Mouse (Mus musculus): ENCODE results near the gene Dynlt1f. TPM values are rescaled to one million over a fixed set of nuclear protein-coding genes. Genes with fewer than 3 reads are reported as not detected.
A peak's percentile ranks its signal among the peaks of the same experiment; 100 is the strongest.
"Not testable (repeated sequence)": the region's sequence is repeated elsewhere in the genome, so short reads cannot be mapped to it uniquely, and the experiment has no call there.

The Dynlt1f gene
- polyA plus RNA-seq, 1 experiment from 2014 or later = 76.3 TPM

GRCm38 (mm10) chr17:6686299-6686971 lies 30.7 kb upstream of the Dynlt1f start:
- not testable (repeated sequence) for H3K9ac ChIP-seq; ATAC-seq (ENCODE audit: insufficient read depth); H3K4me2 ChIP-seq; H3K4me1 ChIP-seq (replicated peaks); H3K36me3 ChIP-seq (replicated peaks); H3K27me3 ChIP-seq; H3K9me3 ChIP-seq (replicated peaks); H3K4me3 ChIP-seq (replicated peaks); H3K27ac ChIP-seq (replicated peaks)
- 67% methylated on average over 3 of the region's 4 CpGs for WGBS (ENCODE audit: insufficient replicate concordance)

GRCm38 (mm10) chr17:6685288-6685818 lies 29.7 kb upstream of the Dynlt1f start:
- H3K27ac ChIP-seq (replicated peaks); H3K4me2 ChIP-seq; H3K9ac ChIP-seq; ATAC-seq (ENCODE audit: insufficient read depth); H3K4me3 ChIP-seq (replicated peaks); H3K36me3 ChIP-seq (replicated peaks); H3K27me3 ChIP-seq; H3K4me1 ChIP-seq (replicated peaks); H3K9me3 ChIP-seq (replicated peaks): not testable (repeated sequence)
- 70% methylated on average over 5 of the region's 8 CpGs for WGBS (ENCODE audit: insufficient replicate concordance)

GRCm38 (mm10) chr17:6684464-6685287 lies 29.0 kb upstream of the Dynlt1f start:
- H3K9ac ChIP-seq; H3K27ac ChIP-seq (replicated peaks); H3K9me3 ChIP-seq (replicated peaks); H3K4me2 ChIP-seq; H3K4me3 ChIP-seq (replicated peaks); H3K36me3 ChIP-seq (replicated peaks); H3K4me1 ChIP-seq (replicated peaks); ATAC-seq (ENCODE audit: insufficient read depth); H3K27me3 ChIP-seq: not testable (repeated sequence)
- 0% methylated on average over 1 of the region's 4 CpGs for WGBS (ENCODE audit: insufficient replicate concordance)

- not testable (repeated sequence) for H3K27me3 ChIP-seq; H3K4me3 ChIP-seq (replicated peaks); ATAC-seq (ENCODE audit: insufficient read depth); H3K27ac ChIP-seq (replicated peaks); H3K9ac ChIP-seq; H3K36me3 ChIP-seq (replicated peaks); H3K4me2 ChIP-seq; H3K4me1 ChIP-seq (replicated peaks); H3K9me3 ChIP-seq (replicated peaks)
- 80% methylated on average over 1 of the region's 5 CpGs for WGBS (ENCODE audit: insufficient replicate concordance)
These were observed 28.0 kb upstream of the Dynlt1f start for GRCm38 (mm10) chr17:6683702-6684101.

GRCm38 (mm10) chr17:6681721-6682120 lies 26.0 kb upstream of the Dynlt1f start:
- ATAC-seq (ENCODE audit: insufficient read depth); H3K27me3 ChIP-seq; H3K27ac ChIP-seq (replicated peaks); H3K36me3 ChIP-seq (replicated peaks); H3K4me1 ChIP-seq (replicated peaks); H3K9ac ChIP-seq; H3K9me3 ChIP-seq (replicated peaks); H3K4me3 ChIP-seq (replicated peaks); H3K4me2 ChIP-seq: not testable (repeated sequence)
- WGBS (ENCODE audit: insufficient replicate concordance) = 65% methylated on average over 4 of the region's 4 CpGs

GRCm38 (mm10) chr17:6678063-6678462 lies 22.4 kb upstream of the Dynlt1f start:
- H3K4me3 ChIP-seq (replicated peaks); H3K4me1 ChIP-seq (replicated peaks); H3K27ac ChIP-seq (replicated peaks); H3K36me3 ChIP-seq (replicated peaks); H3K27me3 ChIP-seq; H3K4me2 ChIP-seq; ATAC-seq (ENCODE audit: insufficient read depth); H3K9me3 ChIP-seq (replicated peaks); H3K9ac ChIP-seq: not testable (repeated sequence)
- WGBS (ENCODE audit: insufficient replicate concordance) = 30% methylated on average over 1 of the region's 2 CpGs

- ATAC-seq (ENCODE audit: insufficient read depth); H3K4me3 ChIP-seq (replicated peaks); H3K9me3 ChIP-seq (replicated peaks); H3K27ac ChIP-seq (replicated peaks); H3K27me3 ChIP-seq; H3K4me1 ChIP-seq (replicated peaks); H3K36me3 ChIP-seq (replicated peaks); H3K9ac ChIP-seq; H3K4me2 ChIP-seq: not testable (repeated sequence)
- 48% methylated on average over 5 of the region's 5 CpGs for WGBS (ENCODE audit: insufficient replicate concordance)
These were observed 18.6 kb upstream of the Dynlt1f start for GRCm38 (mm10) chr17:6674297-6674696.

GRCm38 (mm10) chr17:6668522-6668921 lies 12.8 kb upstream of the Dynlt1f start:
- H3K4me1 ChIP-seq (replicated peaks); H3K9ac ChIP-seq; H3K27me3 ChIP-seq; H3K4me3 ChIP-seq (replicated peaks); ATAC-seq (ENCODE audit: insufficient read depth); H3K4me2 ChIP-seq; H3K36me3 ChIP-seq (replicated peaks); H3K9me3 ChIP-seq (replicated peaks); H3K27ac ChIP-seq (replicated peaks): not testable (repeated sequence)
- WGBS (ENCODE audit: insufficient replicate concordance) = no CpG with 5 or more reads among the region's 6 CpGs

GRCm38 (mm10) chr17:6665389-6665788 lies 9.7 kb upstream of the Dynlt1f start:
- WGBS (ENCODE audit: insufficient replicate concordance) = 68% methylated on average over 4 of the region's 5 CpGs
- H3K9me3 ChIP-seq (replicated peaks) = not testable (repeated sequence)

GRCm38 (mm10) chr17:6662840-6663239 lies 7.1 kb upstream of the Dynlt1f start:
- H3K36me3 ChIP-seq (replicated peaks); H3K9me3 ChIP-seq (replicated peaks); H3K4me1 ChIP-seq (replicated peaks); H3K27me3 ChIP-seq; H3K4me2 ChIP-seq; ATAC-seq (ENCODE audit: insufficient read depth); H3K27ac ChIP-seq (replicated peaks); H3K9ac ChIP-seq; H3K4me3 ChIP-seq (replicated peaks): not testable (repeated sequence)
- WGBS (ENCODE audit: insufficient replicate concordance) = 30% methylated on average over 3 of the region's 3 CpGs

More at GRCm38 (mm10) chr17:6665389-6665788, 9.7 kb upstream of the Dynlt1f start:
- H3K4me3 ChIP-seq (replicated peaks); ATAC-seq (ENCODE audit: insufficient read depth); H3K4me2 ChIP-seq; H3K27me3 ChIP-seq; H3K4me1 ChIP-seq (replicated peaks); H3K9ac ChIP-seq; H3K36me3 ChIP-seq (replicated peaks); H3K27ac ChIP-seq (replicated peaks): not testable (repeated sequence)

- H3K27ac ChIP-seq (replicated peaks); H3K4me1 ChIP-seq (replicated peaks); H3K4me3 ChIP-seq (replicated peaks); H3K9me3 ChIP-seq (replicated peaks); H3K9ac ChIP-seq; H3K4me2 ChIP-seq; H3K36me3 ChIP-seq (replicated peaks); H3K27me3 ChIP-seq: not testable (repeated sequence)
- peak; percentile 43; the same call in 1 of the 2 replicates for ATAC-seq (ENCODE audit: insufficient read depth)
- 37% methylated on average over 10 of the region's 11 CpGs for WGBS (ENCODE audit: insufficient replicate concordance)
These were observed 5.6 kb upstream of the Dynlt1f start for GRCm38 (mm10) chr17:6661093-6661816.
